8 mouse cellular contexts compared by ENCODE assay signal in the genomic region with DNA sequence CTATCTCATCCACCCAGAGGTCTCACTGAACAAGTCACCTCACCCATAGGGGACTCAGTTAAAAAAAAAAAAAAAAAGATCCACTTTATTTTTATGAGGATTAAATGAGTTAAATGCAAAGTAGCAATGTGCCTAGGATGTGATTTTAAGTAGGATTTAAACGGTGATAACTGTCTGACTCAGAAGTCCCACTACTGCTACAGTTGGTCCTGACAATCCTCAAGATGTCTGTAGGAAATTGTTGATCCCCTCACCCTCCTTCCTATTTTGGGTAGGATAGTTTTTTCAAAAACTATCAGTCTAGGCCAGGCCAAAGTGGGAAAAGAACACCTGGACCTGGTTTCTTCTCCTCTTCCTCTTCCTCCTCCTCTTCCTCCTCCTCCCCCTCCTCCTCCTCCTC. TPM values are rescaled to one million over a fixed set of nuclear protein-coding genes. Genes with fewer than 3 reads are reported as not detected.
DNase-seq lines count a peak whose midpoint lies in the region; ATAC-seq and TF ChIP-seq lines count a peak whose summit lies in the region.

No protein-coding gene starts in this region.

- H3K9ac ChIP-seq in kidney, postnatal 0 days (ENCODE audit: low read depth, low read length), result no peak overlapping the region
- no peak overlapping the region for H3K9ac ChIP-seq in embryonic facial prominence, embryonic 13.5 days
- no peak overlapping the region for H3K9ac ChIP-seq in intestine, embryonic 15.5 days
- no peak overlapping the region for H3K9ac ChIP-seq in neural tube, embryonic 12.5 days

- no peaks in the 10 kb centered on the region for H3K9me3 ChIP-seq in kidney, postnatal 0 days (replicated peaks; ENCODE audit: low read length)
- H3K9me3 ChIP-seq in embryonic facial prominence, embryonic 13.5 days, result no peaks in the 10 kb centered on the region
- no peaks in the 10 kb centered on the region for H3K9me3 ChIP-seq in intestine, embryonic 15.5 days
- H3K9me3 ChIP-seq in neural tube, embryonic 12.5 days, result no peaks in the 10 kb centered on the region

- no peak for ATAC-seq in kidney, postnatal 0 days (replicated peaks; ENCODE audit: low FRiP score, low read depth)
- no peak for ATAC-seq in embryonic facial prominence, embryonic 13.5 days (ENCODE audit: insufficient number of reproducible peaks, insufficient read depth, low FRiP score, low TSS enrichment, low read depth)
- peak; percentile 3; the same call in 1 of the 2 replicates for ATAC-seq in intestine, embryonic 15.5 days
- no peak for ATAC-seq in neural tube, embryonic 12.5 days (ENCODE audit: low FRiP score, low read depth)
- ATAC-seq in megakaryocyte progenitor cell, adult 5-6 weeks (replicated peaks; ENCODE audit: poor library complexity), result no peak

- H3K27ac ChIP-seq in kidney, postnatal 0 days, result no peak overlapping the region
- no peak overlapping the region for H3K27ac ChIP-seq in embryonic facial prominence, embryonic 13.5 days
- H3K27ac ChIP-seq in intestine, embryonic 15.5 days, result no peak overlapping the region
- no peak overlapping the region for H3K27ac ChIP-seq in neural tube, embryonic 12.5 days

- 0 out of 2 replicates have a peak, but pooled peaks cover 3% of the 10 kb centered on the region for H3K4me1 ChIP-seq in kidney, postnatal 0 days (replicated peaks; ENCODE audit: insufficient read depth, low read length)
- peaks cover 6% of the 10 kb centered on the region; the same call in 1 of the 2 replicates for H3K4me1 ChIP-seq in embryonic facial prominence, embryonic 13.5 days
- 0 out of 2 replicates have a peak, but pooled peaks cover 5% of the 10 kb centered on the region for H3K4me1 ChIP-seq in intestine, embryonic 15.5 days (replicated peaks)
- H3K4me1 ChIP-seq in neural tube, embryonic 12.5 days, result peaks cover 4% of the 10 kb centered on the region; the same call in 1 of the 2 replicates

- no peak overlapping the region for H3K4me3 ChIP-seq in kidney, postnatal 0 days (replicated peaks; ENCODE audit: low read depth, low read length)
- no peak overlapping the region for H3K4me3 ChIP-seq in embryonic facial prominence, embryonic 13.5 days
- H3K4me3 ChIP-seq in intestine, embryonic 15.5 days (replicated peaks), result no peak overlapping the region
- 0 out of 2 replicates have a peak overlapping the region, but pooled peaks have one; percentile 20 for H3K4me3 ChIP-seq in neural tube, embryonic 12.5 days

- DNase-seq in kidney, postnatal 0 days (ENCODE audit: low spot score), result no peak
- no peak for DNase-seq in kidney, adult 9 months
- DNase-seq in cerebellum, postnatal 10 days, result no peak
- no peak for DNase-seq in gastrocnemius, postnatal 4 days (ENCODE audit: low spot score in 2 of 2)

- peak overlapping the region; percentile 86 for H3K4me2 ChIP-seq in kidney, postnatal 0 days (ENCODE audit: low read length)
- H3K4me2 ChIP-seq in embryonic facial prominence, embryonic 13.5 days, result peak overlapping the region; percentile 72
- peak overlapping the region; percentile 74; the same call in 1 of the 2 replicates for H3K4me2 ChIP-seq in intestine, embryonic 15.5 days (replicated peaks)
- H3K4me2 ChIP-seq in neural tube, embryonic 12.5 days (replicated peaks), result peak overlapping the region; percentile 78

- no peak for TF ChIP-seq CTCF in kidney, postnatal 0 days (IDR thresholded peaks at IDR 0.05; ENCODE audit: low read depth)

- H3K27me3 ChIP-seq in kidney, postnatal 0 days (ENCODE audit: insufficient read depth, low read length), result no peaks in the 10 kb centered on the region
- no peaks in the 10 kb centered on the region for H3K27me3 ChIP-seq in embryonic facial prominence, embryonic 13.5 days
- no peaks in the 10 kb centered on the region for H3K27me3 ChIP-seq in intestine, embryonic 15.5 days (replicated peaks)
- H3K27me3 ChIP-seq in neural tube, embryonic 12.5 days (replicated peaks), result no peaks in the 10 kb centered on the region

- no peaks in the 10 kb centered on the region for H3K36me3 ChIP-seq in kidney, postnatal 0 days (ENCODE audit: insufficient read depth, low read length)
- H3K36me3 ChIP-seq in embryonic facial prominence, embryonic 13.5 days, result peaks cover 13% of the 10 kb centered on the region
- 0 out of 2 replicates have a peak, but pooled peaks cover 2% of the 10 kb centered on the region for H3K36me3 ChIP-seq in intestine, embryonic 15.5 days
- no peaks in the 10 kb centered on the region for H3K36me3 ChIP-seq in neural tube, embryonic 12.5 days

- 37% methylated on average over 1 of the region's 1 CpGs for WGBS in kidney, postnatal 0 days
- whole genome bisulfite sequencing in embryonic facial prominence, embryonic 13.5 days, result 47% methylated on average over 1 of the region's 1 CpGs
- WGBS in intestine, embryonic 15.5 days, result 36% methylated on average over 1 of the region's 1 CpGs
- WGBS in neural tube, embryonic 12.5 days, result 70% methylated on average over 1 of the region's 1 CpGs

RNA-seq across cellular contexts. Expression of a gene that starts 11.9 kb away (rescaled TPM):
- 65.8 and 66.8 TPM in 2 replicates for polyA plus RNA-seq in kidney, postnatal 0 days (2015; fragmentation: Nextera tagmentation; extraction: Ambion mirVana)
- 93.5 and 98.9 TPM in 2 replicates for polyA plus RNA-seq in embryonic facial prominence, embryonic 13.5 days (2015; fragmentation: Nextera tagmentation; extraction: Ambion mirVana)
- 98.9 and 109 TPM in 2 replicates for polyA plus RNA-seq in intestine, embryonic 15.5 days (2015; fragmentation: Nextera tagmentation; extraction: Ambion mirVana)
- 45.7 and 46.1 TPM in 2 replicates for polyA plus RNA-seq in neural tube, embryonic 12.5 days (2016; fragmentation: Nextera tagmentation; extraction: Ambion mirVana)
- total RNA-seq in megakaryocyte progenitor cell, adult 5-6 weeks (2015), result 71.9 and 80.7 TPM in 2 replicates
- total RNA-seq in megakaryocyte progenitor cell, adult 5-6 weeks (2017), result 30.6 and 32.9 TPM in 2 replicates
- total RNA-seq in gastrocnemius, postnatal 4 days (2021), result 10 to 100 TPM; 42.7 to 42.8 TPM

RNA-seq across cellular contexts. Expression of a gene that starts 11.9 kb away (rescaled TPM):
- 19.1 and 21.1 TPM in 2 replicates for polyA plus RNA-seq in kidney, postnatal 0 days (2015; fragmentation: Nextera tagmentation; extraction: Ambion mirVana)
- polyA plus RNA-seq in embryonic facial prominence, embryonic 13.5 days (2015; fragmentation: Nextera tagmentation; extraction: Ambion mirVana), result 37.1 and 38.7 TPM in 2 replicates
- polyA plus RNA-seq in intestine, embryonic 15.5 days (2015; fragmentation: Nextera tagmentation; extraction: Ambion mirVana), result 31.4 and 33.4 TPM in 2 replicates
- 33.1 and 34.8 TPM in 2 replicates for polyA plus RNA-seq in neural tube, embryonic 12.5 days (2016; fragmentation: Nextera tagmentation; extraction: Ambion mirVana)
- 75.3 TPM in 2 replicates for total RNA-seq in megakaryocyte progenitor cell, adult 5-6 weeks (2015)
- 41.3 and 46.1 TPM in 2 replicates for total RNA-seq in megakaryocyte progenitor cell, adult 5-6 weeks (2017)
- 10 to 100 TPM; 41.2 to 43.6 TPM for total RNA-seq in gastrocnemius, postnatal 4 days (2021)

RNA-seq across cellular contexts. Expression of a gene that starts 34.0 kb away (rescaled TPM):
- polyA plus RNA-seq in kidney, postnatal 0 days (2015; fragmentation: Nextera tagmentation; extraction: Ambion mirVana), result 50.6 and 52.1 TPM in 2 replicates
- polyA plus RNA-seq in embryonic facial prominence, embryonic 13.5 days (2015; fragmentation: Nextera tagmentation; extraction: Ambion mirVana), result 59.5 and 60.7 TPM in 2 replicates
- polyA plus RNA-seq in intestine, embryonic 15.5 days (2015; fragmentation: Nextera tagmentation; extraction: Ambion mirVana), result 60.2 and 62.1 TPM in 2 replicates
- polyA plus RNA-seq in neural tube, embryonic 12.5 days (2016; fragmentation: Nextera tagmentation; extraction: Ambion mirVana), result 28.2 and 28.3 TPM in 2 replicates
- total RNA-seq in megakaryocyte progenitor cell, adult 5-6 weeks (2015), result 208 and 213 TPM in 2 replicates
- 44.7 and 47.3 TPM in 2 replicates for total RNA-seq in megakaryocyte progenitor cell, adult 5-6 weeks (2017)
- total RNA-seq in gastrocnemius, postnatal 4 days (2021), result 10 to 100 TPM; 42.9 to 43.5 TPM

RNA-seq across cellular contexts. Expression of a gene that starts 45.7 kb away (rescaled TPM):
- 9.7 and 10.3 TPM in 2 replicates for polyA plus RNA-seq in kidney, postnatal 0 days (2015; fragmentation: Nextera tagmentation; extraction: Ambion mirVana)
- polyA plus RNA-seq in embryonic facial prominence, embryonic 13.5 days (2015; fragmentation: Nextera tagmentation; extraction: Ambion mirVana), result 27.7 and 30.1 TPM in 2 replicates
- polyA plus RNA-seq in intestine, embryonic 15.5 days (2015; fragmentation: Nextera tagmentation; extraction: Ambion mirVana), result 20.1 TPM in 2 replicates
- polyA plus RNA-seq in neural tube, embryonic 12.5 days (2016; fragmentation: Nextera tagmentation; extraction: Ambion mirVana), result 10.5 and 13.6 TPM in 2 replicates
- total RNA-seq in megakaryocyte progenitor cell, adult 5-6 weeks (2015), result 22.4 and 23.5 TPM in 2 replicates
- total RNA-seq in megakaryocyte progenitor cell, adult 5-6 weeks (2017), result 33.5 and 36.4 TPM in 2 replicates
- 100 to 1,000 TPM; 248 to 260 TPM for total RNA-seq in gastrocnemius, postnatal 4 days (2021)
